Mouse (Mus musculus): ENCODE measurements around the gene Fcrlb. TPM values are rescaled to one million over a fixed set of nuclear protein-coding genes. Genes with fewer than 3 reads are reported as not detected.

Fcrlb gene
- total and polyA plus RNA-seq, 3 experiments = 0.54 TPM; not detected in 2

DNA sequence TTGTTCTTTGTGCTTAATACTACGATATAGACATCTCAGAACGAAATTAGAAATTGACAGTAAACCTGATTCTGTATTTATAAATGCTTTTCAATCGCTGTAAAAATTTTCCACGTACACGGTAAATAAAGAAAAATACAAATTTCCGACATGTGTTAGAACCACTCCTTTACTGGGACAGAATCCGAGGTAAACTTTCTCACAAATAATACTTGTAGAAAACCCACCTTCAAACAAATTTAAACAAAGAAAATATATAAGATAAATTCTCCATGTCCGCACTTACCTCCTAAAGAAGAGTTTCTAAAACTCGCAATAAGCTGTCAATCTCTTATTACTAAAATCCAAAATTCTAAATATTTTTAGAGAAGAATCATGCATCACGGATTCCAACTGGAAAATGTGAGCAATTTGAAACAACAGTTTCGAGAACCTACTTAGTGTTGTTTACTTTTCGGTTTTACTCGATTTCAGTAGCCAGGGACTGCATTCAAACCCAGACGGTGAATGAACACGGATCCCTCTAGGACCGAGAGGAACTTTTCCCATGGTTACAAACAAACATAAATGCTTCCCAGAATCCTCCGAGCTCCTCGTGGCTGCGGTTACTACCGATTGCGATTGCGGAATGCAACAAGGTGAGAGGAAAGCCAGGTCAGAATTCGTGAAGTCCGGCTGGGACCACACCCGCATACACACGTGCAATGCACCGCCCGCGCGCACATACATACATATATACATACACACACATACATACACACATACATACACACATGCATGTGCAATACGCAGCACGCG, 44.4 kb downstream of the Fcrlb start:
- DNase-seq = peak; percentile 78

DNA sequence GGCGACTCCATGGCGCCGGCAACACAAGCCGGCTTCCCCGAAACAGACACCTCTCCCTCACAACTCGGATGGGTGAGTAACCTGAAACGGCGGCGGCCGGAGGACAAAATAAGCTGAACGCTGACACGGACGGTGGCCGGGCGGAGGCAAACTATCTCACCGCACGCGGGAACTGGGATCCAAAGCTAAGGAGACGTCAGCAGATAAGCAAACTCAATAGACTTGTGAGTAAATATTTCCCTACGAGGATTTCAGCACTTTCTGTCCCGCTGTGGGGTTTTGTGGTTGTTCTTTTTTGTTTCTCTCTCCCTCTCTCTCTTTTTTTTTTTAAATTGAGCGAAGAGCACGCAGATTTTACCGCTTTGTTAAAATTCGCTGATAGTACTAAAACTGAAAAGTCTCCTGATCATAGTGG, 45.0 kb downstream of the Fcrlb start, which contains the start of gene Atf6:
Gene Atf6 (minus strand): TSS at position 81 of the 415 bp plus-strand sequence.
- peak; percentile 98 for DNase-seq

DNA sequence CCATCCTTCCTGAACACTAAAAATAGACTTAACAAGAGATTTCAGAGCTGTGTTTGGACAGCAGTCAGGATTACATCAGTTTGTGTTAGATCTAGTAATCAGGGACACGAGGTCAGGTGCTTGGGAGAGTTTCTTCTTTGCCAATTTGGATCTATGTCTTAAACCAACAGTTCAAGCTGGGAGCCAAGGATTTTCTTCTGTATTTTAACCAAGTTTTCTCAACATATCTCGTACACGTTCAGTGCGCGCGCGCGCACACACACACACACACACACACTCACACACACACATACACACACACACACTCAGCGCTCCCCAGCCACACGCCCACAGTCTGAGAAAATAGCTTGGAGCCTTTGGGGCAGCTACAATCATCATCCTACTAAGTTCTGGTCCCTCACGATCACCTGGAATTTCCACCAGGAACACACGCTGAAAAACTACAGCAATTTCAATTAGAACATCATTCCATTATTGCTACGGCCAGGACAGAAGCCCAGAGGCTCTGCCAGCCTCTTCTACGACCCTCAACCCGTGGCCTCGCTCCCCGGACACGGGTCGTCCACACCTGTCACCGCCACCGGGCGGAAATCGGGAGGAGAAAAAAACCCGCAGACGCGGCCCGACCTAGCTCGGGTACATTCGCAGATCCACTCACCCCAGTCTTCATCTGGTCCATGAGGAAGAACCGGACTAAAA, 45.6 kb downstream of the Fcrlb start:
- peak; percentile 23 for DNase-seq

DNA sequence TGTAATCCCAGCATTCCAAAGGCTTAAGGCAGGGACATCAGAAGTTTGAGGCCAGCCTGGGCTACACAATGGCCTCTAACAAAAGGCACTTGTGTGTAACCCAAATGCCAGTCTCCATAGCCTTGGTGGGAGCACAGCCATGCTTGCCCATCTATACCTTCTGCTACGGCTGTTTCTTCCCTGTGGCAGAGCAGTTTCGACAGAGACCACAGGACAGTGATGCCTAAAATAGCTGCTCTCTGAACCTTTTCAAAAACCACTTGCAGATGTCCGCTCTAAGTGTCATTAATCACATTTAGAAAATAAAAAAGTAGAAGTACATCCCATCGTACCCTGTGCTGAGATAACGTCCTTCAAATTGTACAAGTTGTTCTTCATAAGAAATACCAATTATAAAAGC, 47.3 kb downstream of the Fcrlb start:
- DNase-seq = no peak

DNA sequence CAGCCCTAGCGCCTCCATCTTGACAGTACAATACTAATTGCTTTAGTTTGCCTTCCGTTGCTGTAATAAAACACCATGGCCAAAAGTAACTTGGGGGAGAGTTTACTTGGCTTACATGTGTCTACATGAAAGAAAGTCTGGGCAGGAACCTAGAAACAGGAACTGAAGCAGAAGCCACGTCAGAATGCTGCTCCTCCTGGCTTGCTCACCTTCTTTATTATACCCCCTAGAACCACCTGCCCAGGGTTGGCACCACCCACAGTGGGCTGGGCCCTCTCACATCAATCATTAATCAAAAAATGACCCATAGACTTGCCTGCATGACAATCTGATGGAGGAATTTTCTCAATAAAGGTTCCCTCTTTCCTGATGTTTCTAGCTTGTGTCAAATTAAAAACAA, 48.0 kb downstream of the Fcrlb start:
- no peak for DNase-seq

DNA sequence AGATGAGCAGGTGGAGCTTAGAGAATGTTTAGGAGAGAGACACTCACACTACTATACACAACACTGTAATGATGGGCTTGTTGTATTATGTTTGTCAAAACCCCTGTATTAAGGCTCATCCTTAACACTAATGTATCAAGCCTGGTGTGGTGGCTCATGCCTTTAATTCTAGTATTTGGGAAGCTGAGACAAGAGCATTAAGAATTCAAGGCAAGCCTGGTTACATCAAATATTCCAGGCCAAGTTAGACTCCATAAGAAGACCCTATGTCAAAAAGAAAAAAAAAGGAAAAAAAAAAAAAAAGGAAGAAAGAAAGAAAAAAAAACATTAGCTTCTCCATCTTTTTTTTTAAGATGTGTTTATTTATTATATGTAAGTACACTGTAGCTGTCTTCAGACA, 48.5 kb downstream of the Fcrlb start:
- DNase-seq = no peak

DNA sequence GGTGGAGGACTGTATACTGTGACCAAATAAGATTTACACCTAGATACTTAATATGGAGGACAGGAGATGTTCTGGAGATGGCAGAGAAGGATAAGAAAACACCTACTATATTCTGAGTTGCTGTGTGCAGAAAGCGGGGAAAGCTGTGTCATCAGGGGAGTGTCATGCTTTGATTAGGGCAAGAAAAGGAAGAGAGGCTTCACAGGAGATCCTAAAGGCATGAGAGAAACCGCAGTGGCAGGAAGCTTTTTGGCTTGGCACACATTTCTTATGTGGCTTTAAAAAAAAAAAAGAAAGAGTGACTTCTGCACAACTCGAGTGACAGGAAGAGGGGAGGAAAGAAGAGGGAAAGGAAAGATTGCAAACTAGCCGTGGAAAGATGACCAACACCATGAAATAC, 49.7 kb downstream of the Fcrlb start:
- DNase-seq = no peak

DNA sequence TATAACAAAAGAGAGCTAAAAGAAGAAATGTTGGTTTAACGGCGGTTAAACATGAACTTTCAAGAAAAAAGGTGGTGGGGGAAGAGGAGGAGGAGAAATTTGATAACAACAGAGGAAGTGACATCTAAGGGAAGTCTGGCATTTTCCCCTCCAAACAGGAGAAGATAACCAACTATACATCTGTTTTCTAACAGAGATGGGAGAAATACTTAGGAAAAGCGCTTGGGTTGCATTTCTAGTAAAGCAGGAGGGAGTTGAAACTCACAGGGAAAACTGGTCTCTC, 50.4 kb downstream of the Fcrlb start:
- DNase-seq = no peak

DNA sequence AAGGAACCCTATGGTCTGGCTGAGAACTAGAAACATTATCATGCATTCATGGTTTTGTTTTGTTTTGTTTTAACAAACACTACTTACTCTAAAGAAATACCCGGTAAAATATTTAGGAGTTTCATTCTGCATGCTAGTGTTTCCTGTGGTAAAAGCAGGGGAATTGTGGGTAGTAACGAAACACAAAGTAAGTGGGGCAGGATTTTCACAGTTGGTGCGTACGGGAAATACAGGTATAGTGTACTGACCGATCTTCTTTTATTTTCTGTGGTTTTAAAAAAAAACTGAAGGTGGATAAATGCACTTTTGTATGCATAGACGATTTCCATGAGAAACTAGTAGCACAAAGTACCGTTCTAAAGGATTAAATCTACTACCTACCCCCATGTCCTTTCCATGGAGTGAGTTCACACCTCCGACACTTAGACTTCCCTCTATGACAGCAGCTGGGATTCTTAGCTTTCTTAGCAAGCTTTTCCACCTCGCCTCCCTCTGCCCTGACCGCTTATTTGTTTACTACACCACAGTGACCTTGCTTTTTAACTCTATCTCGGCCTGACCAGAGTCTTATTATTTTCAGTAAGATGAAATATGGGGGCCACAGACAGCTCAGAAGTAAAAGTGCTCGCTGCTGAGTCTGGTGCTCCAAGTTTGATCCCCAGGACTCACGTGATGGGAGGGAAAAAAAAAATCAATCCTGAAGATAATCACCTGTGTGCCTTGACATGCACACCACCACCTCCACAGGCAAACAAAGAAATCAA, 50.9 kb downstream of the Fcrlb start:
- no peak for DNase-seq

DNA sequence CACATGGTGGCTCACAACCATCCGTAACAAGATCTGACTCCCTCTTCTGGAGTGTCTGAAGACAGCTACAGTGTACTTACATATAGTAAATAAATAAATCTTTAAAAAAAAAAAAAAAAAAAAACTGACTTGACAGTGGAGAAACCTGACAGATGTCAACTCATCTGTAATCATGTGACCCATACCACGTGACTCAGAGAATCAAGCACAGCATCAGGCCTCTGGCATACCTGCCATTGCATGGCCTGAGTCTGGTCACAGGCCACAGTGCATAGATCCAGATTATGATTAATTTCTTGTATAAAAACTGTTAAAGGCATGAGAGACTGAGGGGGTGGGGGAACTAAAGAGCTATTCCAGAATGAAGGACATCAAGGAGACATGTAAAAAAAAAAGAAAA, 53.9 kb downstream of the Fcrlb start:
- DNase-seq = no peak

DNA sequence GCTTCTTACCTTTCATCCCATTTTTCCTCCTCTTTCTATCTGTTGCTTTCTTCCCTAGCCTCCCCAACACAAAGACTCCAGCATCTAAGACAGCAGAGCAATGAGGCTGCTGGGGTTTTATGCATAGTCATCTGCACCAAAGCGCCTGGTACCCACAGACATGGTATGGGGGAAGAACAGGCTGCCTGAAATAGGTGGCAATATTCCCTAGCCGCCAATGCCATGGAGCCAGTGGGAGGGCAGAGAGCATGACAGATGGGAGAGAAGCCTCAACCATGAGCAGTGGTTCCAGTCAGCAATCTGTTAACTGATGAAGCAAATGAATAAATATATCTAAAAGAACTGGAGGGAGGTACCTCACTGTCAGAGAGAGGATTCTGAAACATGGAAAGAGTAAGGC, 55.4 kb downstream of the Fcrlb start:
- no peak for DNase-seq

Other genes with a start within 250 kb of the Fcrlb start
- gene Atf6, start 45.2 kb downstream of the Fcrlb start, total RNA-seq (2021) = 10 to 100 TPM; 33.3 to 33.5 TPM
- 8.1 and 11.8 TPM in 2 replicates for gene Atf6, start 45.2 kb downstream of the Fcrlb start, polyA plus RNA-seq (2012; rRNA removed)
- under 1 TPM; 0.62 to 0.72 TPM for gene Gm26620, start 27.9 kb downstream of the Fcrlb start, total RNA-seq (2021)
- 4.5 and 5.1 TPM in 2 replicates for gene Gm26620, start 27.9 kb downstream of the Fcrlb start, polyA plus RNA-seq (2012; rRNA removed)
- gene Dusp12, start 27.4 kb downstream of the Fcrlb start, total RNA-seq (2021) = 10 to 100 TPM; 12.9 to 20.6 TPM
- 12.4 and 13.5 TPM in 2 replicates for gene Dusp12, start 27.4 kb downstream of the Fcrlb start, polyA plus RNA-seq (2012; rRNA removed)
- under 1 TPM in 1 of 2 experiments, not detected in 1; 0.97 TPM for gene Fcrla, start 14.6 kb upstream of the Fcrlb start, total RNA-seq (2021)
- 0.52 and 1.2 TPM in 2 replicates for gene Fcrla, start 14.6 kb upstream of the Fcrlb start, polyA plus RNA-seq (2012; rRNA removed)
- gene Fcgr2b, start 63.6 kb upstream of the Fcrlb start, total RNA-seq (2021) = 1 to 10 TPM; 7.6 to 8.3 TPM
- gene Fcgr2b, start 63.6 kb upstream of the Fcrlb start, polyA plus RNA-seq (2012; rRNA removed) = 4.0 and 4.2 TPM in 2 replicates
- gene Fcgr4, start 106.0 kb upstream of the Fcrlb start, total RNA-seq (2021) = 1 to 10 TPM; 5.1 to 6.9 TPM
- 1.6 and 2.0 TPM in 2 replicates for gene Fcgr4, start 106.0 kb upstream of the Fcrlb start, polyA plus RNA-seq (2012; rRNA removed)
- 10 to 100 TPM; 16.4 to 17.7 TPM for gene Fcgr3, start 152.0 kb upstream of the Fcrlb start, total RNA-seq (2021)
- 5.4 and 5.5 TPM in 2 replicates for gene Fcgr3, start 152.0 kb upstream of the Fcrlb start, polyA plus RNA-seq (2012; rRNA removed)
- 1 to 10 TPM; 2.7 to 3.1 TPM for gene Cfap126, start 201.0 kb upstream of the Fcrlb start, total RNA-seq (2021)
- 2.2 and 3.1 TPM in 2 replicates for gene Cfap126, start 201.0 kb upstream of the Fcrlb start, polyA plus RNA-seq (2012; rRNA removed)
- 100 to 1,000 TPM; 415 to 526 TPM for gene Sdhc, start 237.7 kb upstream of the Fcrlb start, total RNA-seq (2021)
- 125 and 156 TPM in 2 replicates for gene Sdhc, start 237.7 kb upstream of the Fcrlb start, polyA plus RNA-seq (2012; rRNA removed)
- gene Mpz, start 237.8 kb upstream of the Fcrlb start, total RNA-seq (2021) = 1 to 10 TPM in 1 of 2 experiments, under 1 TPM in 1; 0.49 to 1.5 TPM
- gene Mpz, start 237.8 kb upstream of the Fcrlb start, polyA plus RNA-seq (2012; rRNA removed) = 1.7 and 5.1 TPM in 2 replicates